Mouse (Mus musculus) small intestine, adult 2 months (tissue): Measurements from ENCODE around the gene Lsm7. TPM values are rescaled to one million over a fixed set of nuclear protein-coding genes. Genes with fewer than 3 reads are reported as not detected.
A peak's percentile ranks its signal among the peaks of the same experiment; 100 is the strongest.
"Not testable (repeated sequence)": the region's sequence is repeated elsewhere in the genome, so short reads cannot be mapped to it uniquely, and the experiment has no call there.

Experiments
- H3K27ac ChIP-seq: fragments of 200-500 bp; 2 replicates; pipeline ENCODE4 v1.5.1; 2012; ENCODE audit warnings: low read depth, low read length, control low read depth, inconsistent platforms; ENCODE audit not compliant: insufficient read depth
- H3K27me3 ChIP-seq: fragments of 200-500 bp; 2 replicates; pipeline ENCODE4 v1.6.1; 2012; ENCODE audit warnings: mild to moderate bottlenecking, moderate library complexity, low read length, inconsistent platforms; ENCODE audit not compliant: control insufficient read depth, insufficient read depth
- H3K36me3 ChIP-seq: fragments of 200-500 bp; 2 replicates; pipeline ENCODE4 v1.6.1; 2012; ENCODE audit warnings: mild to moderate bottlenecking, low read length, control low read depth, inconsistent platforms; ENCODE audit not compliant: control insufficient read depth, insufficient read depth
- H3K4me1 ChIP-seq: fragments of 200-500 bp; 2 replicates; pipeline ENCODE4 v1.6.1; 2012; ENCODE audit warnings: low read length, inconsistent platforms, mixed read lengths; ENCODE audit not compliant: control insufficient read depth, insufficient read depth, insufficient read length
- H3K4me3 ChIP-seq: fragments of 200-500 bp; 2 replicates; pipeline ENCODE4 v1.5.1; 2012; ENCODE audit warnings: low read depth, mild to moderate bottlenecking, control low read depth, inconsistent platforms, low read length, moderate library complexity
- CTCF ChIP-seq: fragments of 200-500 bp; IDR thresholded peaks from 2 replicates; pipeline ENCODE4 v1.5.1; 2012; ENCODE audit warnings: low read depth, mild to moderate bottlenecking, control low read depth, inconsistent platforms, low read length, moderate library complexity, mixed read lengths; ENCODE audit not compliant: insufficient replicate concordance, insufficient read length; ENCODE audit errors: extremely low read depth
- POLR2A ChIP-seq: fragments of 200-500 bp; IDR thresholded peaks from 2 replicates; pipeline ENCODE4 v1.6.1; 2012; ENCODE audit warnings: low read depth, mild to moderate bottlenecking, control low read depth, inconsistent platforms, low read length, moderate library complexity
- WGBS: fragments of 180-500 bp; shearing (Covaris S2); methylation state at CpG from one replicate; pipeline ENCODE4 v1.1.7; 2018; 5-methylcytosine and 5-hydroxymethylcytosine counted together
- polyA plus RNA-seq: library from polyadenylated mRNA; depleted of rRNA; stranded (reverse); fragments of >200 nt; gene quantifications from 2 replicates; pipeline ENCODE4 v1.2.3, GENCODE M21; 2012

The Lsm7 gene
- polyA plus RNA-seq, 1 experiment, result 82.7 TPM

GRCm38 (mm10) chr10:80835617-80836016 lies 19.4 kb downstream of the Lsm7 start:
- peaks cover 4% of the 10 kb centered on the region for H3K4me1 ChIP-seq
- H3K27ac ChIP-seq, result no peak overlapping the region
- H3K27me3 ChIP-seq, result peaks cover 22% of the 10 kb centered on the region
- no peak overlapping the region for H3K4me3 ChIP-seq
- TF ChIP-seq POLR2A, result no peak
- no peak for TF ChIP-seq CTCF
- no peaks in the 10 kb centered on the region for H3K36me3 ChIP-seq
- WGBS, result 46% methylated on average over 30 of the region's 30 CpGs

- 59% methylated on average over 7 of the region's 7 CpGs for WGBS
These were observed 22.2 kb downstream of the Lsm7 start for GRCm38 (mm10) chr10:80832818-80833217.

GRCm38 (mm10) chr10:80831136-80831535 lies 23.9 kb downstream of the Lsm7 start:
- TF ChIP-seq CTCF (no peak), POLR2A (no peak)
- H3K27ac ChIP-seq, result no peak overlapping the region
- whole genome bisulfite sequencing, result 17% methylated on average over 9 of the region's 9 CpGs
- H3K36me3 ChIP-seq, result peaks cover 19% of the 10 kb centered on the region
- peaks cover 23% of the 10 kb centered on the region for H3K4me1 ChIP-seq
- H3K4me3 ChIP-seq, result no peak overlapping the region
- peaks cover 22% of the 10 kb centered on the region for H3K27me3 ChIP-seq

More at GRCm38 (mm10) chr10:80832818-80833217, 22.2 kb downstream of the Lsm7 start:
- Histone ChIP-seq H3K4me3 (no peak overlapping the region), H3K27ac (no peak overlapping the region), H3K27me3 (peaks cover 22% of the 10 kb centered on the region), H3K36me3 (peaks cover 19% of the 10 kb centered on the region), H3K4me1 (peaks cover 23% of the 10 kb centered on the region)
- no peak for TF ChIP-seq POLR2A
- TF ChIP-seq CTCF, result no peak

- Histone ChIP-seq H3K27ac (no peak overlapping the region), H3K36me3 (peaks cover 19% of the 10 kb centered on the region), H3K4me3 (no peak overlapping the region), H3K27me3 (peaks cover 11% of the 10 kb centered on the region), H3K4me1 (peaks cover 23% of the 10 kb centered on the region)
- 43% methylated on average over 1 of the region's 1 CpGs for WGBS
- TF ChIP-seq CTCF (no peak), POLR2A (no peak)
These were observed 25.4 kb downstream of the Lsm7 start for GRCm38 (mm10) chr10:80829359-80830278.

GRCm38 (mm10) chr10:80828587-80828986 lies 26.4 kb downstream of the Lsm7 start:
- H3K27ac ChIP-seq, H3K27me3 ChIP-seq: not testable (repeated sequence)
- Histone ChIP-seq H3K4me3 (peak overlapping the region; percentile 76), H3K4me1 (peaks cover 23% of the 10 kb centered on the region), H3K36me3 (peaks cover 19% of the 10 kb centered on the region)
- WGBS, result 56% methylated on average over 9 of the region's 9 CpGs

GRCm38 (mm10) chr10:80827870-80828420 lies 27.1 kb downstream of the Lsm7 start:
- no peak overlapping the region for H3K27ac ChIP-seq
- peaks cover 23% of the 10 kb centered on the region for H3K4me1 ChIP-seq
- no peaks in the 10 kb centered on the region for H3K27me3 ChIP-seq
- TF ChIP-seq POLR2A (no peak), CTCF (no peak)
- peak overlapping the region; percentile 76 for H3K4me3 ChIP-seq
- H3K36me3 ChIP-seq, result peaks cover 19% of the 10 kb centered on the region
- 25% methylated on average over 10 of the region's 10 CpGs for WGBS
